Mouse (Mus musculus) layer of hippocampus, adult 2 months (tissue): ENCODE data around the gene Dock7. TPM values are rescaled to one million over a fixed set of nuclear protein-coding genes. Genes with fewer than 3 reads are reported as not detected.
A peak's percentile ranks its signal among the peaks of the same experiment; 100 is the strongest.

Experiments used
- DNase-seq, 2 experiments: peaks; one replicate each; pipeline ENCODE4 v3.0.0; 2022; ENCODE audit warnings: low spot score in 2 of 2
- H3K27ac ChIP-seq: fragments of 200-600 bp; 2 replicates; pipeline ENCODE4 v1.8.1; 2022
- H3K4me3 ChIP-seq: fragments of 200-600 bp; 2 replicates; pipeline ENCODE4 v1.8.1; 2022; ENCODE audit warnings: mild to moderate bottlenecking
- CTCF ChIP-seq: fragments of 200-600 bp; conservative IDR thresholded peaks from 2 replicates; pipeline ENCODE4 v1.8.1; 2022; ENCODE audit warnings: antibody characterized with exemption, mild to moderate bottlenecking, moderate library complexity
- long read RNA-seq, 2 experiments: library from polyadenylated mRNA; stranded (forward); transcript quantifications; one replicate each; pipeline ENCODE4 v2.0.0; 2021; ENCODE audit warnings: borderline mapping rate in 2 of 2
- total RNA-seq, 2 experiments: library from RNA; stranded (reverse); gene quantifications; 2 replicates each; pipeline ENCODE4 v1.2.3; 2021

Dock7 gene
- total RNA-seq, result 10 to 100 TPM; 31.2 to 39.7 TPM
- long read RNA-seq, experiment 1, partial matches to known transcripts, result 0 of 1 reads
- long read RNA-seq, experiment 1, other reads (novel, unspliced or antisense), result 1 of 1 reads
- long read RNA-seq, experiment 2, full-length matches to known transcripts, result 1 of 3 reads
- long read RNA-seq, experiment 2, partial matches to known transcripts, result 2 of 3 reads
- long read RNA-seq, experiment 2, other reads (novel, unspliced or antisense), result 0 of 3 reads

DNA sequence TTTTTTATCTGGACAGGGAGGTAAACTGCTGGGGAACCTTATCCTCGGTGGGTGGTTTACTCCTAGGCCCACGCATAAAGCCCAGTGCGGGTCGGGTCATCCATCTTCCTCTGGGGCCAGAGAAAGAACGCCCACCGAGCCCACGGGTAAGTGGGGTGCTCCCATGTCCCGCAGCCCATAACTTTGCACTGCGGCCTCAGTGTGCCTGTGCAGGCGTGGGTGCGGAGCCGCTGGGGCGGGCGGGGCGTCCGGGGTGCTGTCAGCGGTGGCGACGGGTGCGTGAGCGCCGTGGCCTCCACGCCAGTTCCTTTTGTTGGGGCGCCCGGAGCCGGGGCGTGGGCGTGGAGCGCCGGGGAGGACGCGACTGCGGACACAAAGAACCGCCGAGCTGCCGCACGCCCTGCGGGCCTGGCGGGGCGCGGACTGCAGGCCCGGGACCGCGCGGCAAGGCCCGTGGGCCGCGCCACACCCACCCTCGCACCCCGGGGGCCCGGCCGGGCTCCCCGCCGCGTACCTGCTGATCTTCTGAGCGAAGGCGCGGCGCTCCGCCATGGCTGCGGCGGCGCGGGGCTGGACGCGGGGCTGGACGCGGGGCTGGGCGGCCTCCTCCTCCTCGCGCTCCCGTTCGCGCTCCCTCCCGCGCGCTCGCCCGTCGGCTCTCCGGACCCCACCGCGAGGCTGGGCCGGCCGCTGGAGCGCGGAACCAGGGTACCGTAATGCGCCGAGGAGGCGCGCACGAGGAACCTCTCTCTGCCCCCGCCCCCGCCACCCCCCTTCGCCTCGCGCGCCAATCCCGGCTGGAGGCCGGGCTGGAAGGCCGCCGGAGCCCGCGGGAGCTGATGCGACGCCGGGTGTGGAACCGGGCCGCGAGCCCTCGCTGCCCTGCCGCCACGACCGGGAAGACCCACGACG, at the start of gene Dock7:
TSS of gene Dock7 (minus strand) at position 705 of the 912 bp plus-strand sequence.
- DNase-seq, result peak; percentile 53 to 80
- H3K4me3 ChIP-seq, result peak within 1 kb of the TSS; percentile 78
- no peak for TF ChIP-seq CTCF
- peak within 1 kb of the TSS; percentile 95 for H3K27ac ChIP-seq

DNA sequence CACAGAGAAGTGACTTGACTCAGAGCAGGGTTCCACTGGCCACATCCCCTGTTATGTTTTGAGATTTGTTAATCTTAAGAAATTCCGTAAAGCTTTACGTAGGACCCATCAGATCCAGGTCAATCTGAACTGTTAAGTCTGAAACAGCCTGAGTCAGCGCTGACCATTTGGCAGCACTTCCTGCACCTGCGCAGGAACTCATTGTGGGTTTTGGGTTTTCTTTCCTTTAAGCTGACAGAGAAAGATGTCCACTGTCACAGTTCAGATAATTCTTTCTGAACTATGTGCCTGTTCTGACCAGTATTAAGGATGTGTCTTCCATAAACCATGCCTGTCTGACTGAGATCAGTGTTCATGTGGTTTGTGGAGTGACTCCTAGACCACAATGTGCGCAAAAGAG, 48.2 kb upstream of the Dock7 start:
- no peak for TF ChIP-seq CTCF

DNA sequence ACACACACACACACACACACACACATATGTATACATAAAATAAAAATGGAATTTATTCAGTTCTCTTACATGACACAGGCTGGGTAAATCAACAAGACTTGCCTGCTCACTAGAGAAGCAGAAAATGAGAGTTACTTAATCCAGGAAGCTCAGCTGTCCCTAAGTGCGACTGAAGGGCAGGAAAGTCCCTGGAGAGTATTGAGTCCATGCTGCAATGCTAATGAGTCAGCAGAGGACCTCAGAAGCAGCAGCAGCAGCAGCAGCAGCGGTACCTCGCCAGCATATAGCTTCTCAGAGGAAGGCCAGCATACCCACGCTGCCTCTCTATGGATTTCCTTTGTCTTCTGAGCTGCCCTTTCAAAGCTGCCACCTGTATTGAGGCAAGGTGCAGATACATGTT, 42.8 kb upstream of the Dock7 start:
- H3K27ac ChIP-seq, result no peak overlapping the region
- no peak overlapping the region for H3K4me3 ChIP-seq
- no peak for DNase-seq
- TF ChIP-seq CTCF, result no peak

More for the DNA sequence above, 48.2 kb upstream of the Dock7 start:
- no peak overlapping the region for H3K4me3 ChIP-seq
- H3K27ac ChIP-seq, result no peak overlapping the region
- DNase-seq, result no peak

DNA sequence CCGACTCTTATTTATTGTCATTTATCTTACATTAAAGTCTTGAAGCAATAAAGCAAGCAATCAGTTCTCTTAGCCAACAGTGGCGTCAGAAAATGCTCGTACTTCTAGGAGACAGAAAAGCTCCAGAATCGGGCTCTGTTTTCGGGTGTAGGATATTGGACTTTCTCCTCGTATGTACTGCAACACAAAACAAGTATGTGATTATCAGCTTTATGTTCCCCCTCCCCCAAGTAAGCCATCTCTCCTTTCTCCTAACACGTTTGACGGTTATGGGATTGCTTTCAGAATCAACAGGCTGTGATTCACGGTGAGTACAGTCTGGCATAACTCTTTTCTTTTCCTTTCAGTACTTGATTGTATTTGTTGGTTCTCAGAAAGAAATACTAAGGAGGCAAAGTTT, 42.3 kb upstream of the Dock7 start:
- TF ChIP-seq CTCF, result no peak
- Histone ChIP-seq H3K27ac (no peak overlapping the region), H3K4me3 (no peak overlapping the region)
- DNase-seq, result no peak

DNA sequence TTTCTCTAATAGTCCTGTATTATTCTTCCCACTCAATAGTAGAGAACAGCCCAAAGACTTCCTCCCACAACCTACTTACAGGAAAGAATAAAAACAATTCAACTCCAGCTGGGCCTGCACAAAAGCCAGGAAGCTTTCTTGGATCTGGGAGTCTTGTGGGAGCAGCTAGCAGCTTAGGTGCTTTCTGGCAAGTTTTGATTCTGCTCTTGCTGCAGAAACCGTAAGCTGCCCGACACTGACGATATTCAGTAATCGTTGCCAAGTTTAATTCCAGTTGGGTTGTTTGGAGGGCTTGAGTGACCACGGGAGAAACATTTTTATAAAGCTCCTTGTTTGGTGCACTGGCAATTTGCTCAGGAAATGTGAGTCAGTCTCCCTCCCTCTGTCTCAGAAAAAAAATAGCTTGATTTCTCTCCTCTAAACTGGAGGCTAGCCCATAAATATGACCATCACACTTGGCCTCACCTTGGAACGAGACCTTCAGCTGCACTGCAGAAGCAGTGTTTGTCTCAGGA, 40.8 kb upstream of the Dock7 start:
- no peak for DNase-seq

DNA sequence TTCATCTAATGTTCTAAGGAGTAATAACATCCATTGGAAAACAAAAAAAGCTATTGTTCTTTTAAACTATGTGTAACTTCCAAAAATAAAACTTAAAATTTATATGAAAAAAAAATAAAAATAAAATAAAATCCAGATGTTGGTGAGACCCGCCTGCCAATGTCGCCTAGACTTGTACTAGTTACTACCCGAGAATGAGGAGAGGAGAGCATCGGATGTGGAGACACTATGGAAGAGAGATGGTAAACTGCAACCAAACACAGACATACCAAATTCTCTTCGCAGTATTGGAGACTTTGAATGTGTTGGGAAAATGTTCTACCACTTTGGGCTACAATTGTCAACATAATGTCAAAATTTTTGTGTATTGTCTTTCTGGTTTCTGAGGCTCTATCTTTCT, 40.2 kb upstream of the Dock7 start:
- DNase-seq, result no peak
- Histone ChIP-seq H3K27ac (no peak overlapping the region), H3K4me3 (no peak overlapping the region)
- no peak for TF ChIP-seq CTCF

More for the DNA sequence above, 40.8 kb upstream of the Dock7 start:
- Histone ChIP-seq H3K4me3 (no peak overlapping the region), H3K27ac (no peak overlapping the region)
- no peak for TF ChIP-seq CTCF

DNA sequence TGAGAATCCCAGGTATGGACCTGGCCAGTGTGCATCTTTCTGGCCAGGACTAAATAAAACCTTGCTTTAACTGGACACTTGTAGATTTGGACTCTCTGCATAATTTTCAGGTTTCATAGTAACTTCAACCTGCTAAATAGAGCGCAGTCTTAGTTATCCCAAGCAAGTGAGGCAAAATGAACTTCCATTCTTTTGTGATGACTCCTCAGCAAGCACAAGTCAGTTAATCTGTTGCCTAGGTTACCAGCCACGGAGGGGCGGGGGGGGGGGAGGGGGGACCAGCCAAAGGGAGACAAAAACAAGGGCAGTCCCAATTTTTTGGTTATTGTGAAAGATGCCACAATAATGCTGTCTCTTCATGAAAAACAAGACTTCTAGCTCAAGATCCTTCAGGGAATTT, 39.7 kb upstream of the Dock7 start:
- no peak for TF ChIP-seq CTCF
- no peak overlapping the region for H3K4me3 ChIP-seq
- no peak overlapping the region for H3K27ac ChIP-seq
- DNase-seq, result no peak

DNA sequence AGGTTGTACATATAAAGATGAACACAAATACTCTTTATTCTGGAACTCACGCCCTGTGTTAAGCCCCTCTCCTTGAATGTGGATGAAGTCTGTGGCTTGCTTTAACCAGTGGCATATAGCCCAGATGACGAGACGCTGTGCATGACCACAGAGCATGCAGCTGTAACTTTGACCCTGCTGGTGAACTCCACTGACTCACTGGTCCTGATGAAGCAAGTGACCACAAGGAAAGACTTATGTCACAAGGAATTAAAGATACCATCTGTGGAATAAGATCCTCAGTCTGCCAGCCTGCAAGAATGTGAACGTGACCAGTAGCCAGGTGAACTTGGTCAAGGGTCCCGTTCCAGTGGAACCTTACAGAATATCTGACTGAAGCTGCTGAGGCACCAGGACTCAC, 37.8 kb upstream of the Dock7 start:
- Histone ChIP-seq H3K27ac (no peak overlapping the region), H3K4me3 (no peak overlapping the region)
- no peak for TF ChIP-seq CTCF
- no peak for DNase-seq

DNA sequence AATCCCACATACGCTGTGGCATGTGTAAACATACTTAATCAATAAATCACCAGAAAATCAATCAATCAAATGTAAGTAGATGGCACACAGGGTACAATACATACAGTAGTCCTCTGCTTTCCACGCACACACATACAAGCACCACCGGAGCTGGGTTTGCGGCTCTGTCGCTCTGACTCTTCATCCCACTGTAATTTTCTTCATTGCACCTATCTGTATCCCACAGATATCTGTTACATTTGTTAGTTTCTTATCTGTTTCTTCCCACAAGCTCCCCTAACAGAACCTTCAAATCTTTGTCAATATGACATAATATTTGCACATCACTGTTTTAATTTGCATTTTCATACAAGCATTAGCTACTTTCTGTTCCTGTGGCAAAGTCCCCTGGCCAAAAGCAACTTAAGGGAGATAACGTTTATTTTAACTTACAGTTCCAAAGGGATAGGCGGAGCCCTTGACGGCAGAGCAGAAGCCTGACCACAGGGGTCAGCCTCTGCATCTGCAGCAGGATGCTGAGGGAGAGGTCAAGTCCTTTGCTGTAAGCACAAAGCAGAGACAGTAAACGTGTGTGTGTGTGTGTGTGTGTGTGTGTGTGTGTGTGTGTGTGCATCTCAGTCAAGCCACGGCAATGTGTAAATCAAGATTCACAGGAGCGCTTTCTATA, 36.1 kb upstream of the Dock7 start:
- no peak for TF ChIP-seq CTCF
- Histone ChIP-seq H3K4me3 (no peak overlapping the region), H3K27ac (no peak overlapping the region)
- DNase-seq, result no peak

DNA sequence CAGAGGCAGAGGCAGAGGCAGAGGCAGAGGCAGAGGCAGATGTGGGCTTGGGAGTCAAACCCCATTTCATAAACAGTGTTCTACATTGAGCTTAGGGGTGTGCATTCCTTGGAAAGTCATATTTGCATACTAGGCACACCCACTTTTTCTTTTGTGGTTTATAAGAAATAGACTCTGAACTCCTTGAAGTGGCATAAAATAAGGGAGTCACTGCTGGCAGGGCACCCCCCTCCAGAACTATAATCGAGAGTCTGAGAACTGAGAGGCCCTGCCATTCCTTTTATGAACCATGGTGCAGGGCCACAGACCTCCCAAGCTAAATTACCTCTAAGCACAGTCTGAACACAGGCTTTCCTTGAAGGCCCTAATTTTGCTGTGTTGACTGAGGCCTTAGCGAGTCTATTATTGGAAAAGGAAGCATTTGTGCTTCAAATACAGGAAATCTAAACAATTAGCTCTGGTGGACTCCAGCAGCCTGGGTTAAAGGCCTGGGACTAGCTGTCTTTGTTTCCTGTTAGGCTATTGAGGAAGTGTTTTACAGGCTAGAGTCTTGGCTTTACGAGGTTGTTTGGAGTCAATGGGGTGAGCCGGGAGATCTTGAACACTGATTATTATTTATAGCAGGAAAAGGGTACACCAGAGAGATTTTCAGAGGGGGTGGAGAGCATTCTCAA, 31.3 kb upstream of the Dock7 start:
- no peak for DNase-seq
- no peak overlapping the region for H3K4me3 ChIP-seq
- no peak overlapping the region for H3K27ac ChIP-seq
- no peak for TF ChIP-seq CTCF

DNA sequence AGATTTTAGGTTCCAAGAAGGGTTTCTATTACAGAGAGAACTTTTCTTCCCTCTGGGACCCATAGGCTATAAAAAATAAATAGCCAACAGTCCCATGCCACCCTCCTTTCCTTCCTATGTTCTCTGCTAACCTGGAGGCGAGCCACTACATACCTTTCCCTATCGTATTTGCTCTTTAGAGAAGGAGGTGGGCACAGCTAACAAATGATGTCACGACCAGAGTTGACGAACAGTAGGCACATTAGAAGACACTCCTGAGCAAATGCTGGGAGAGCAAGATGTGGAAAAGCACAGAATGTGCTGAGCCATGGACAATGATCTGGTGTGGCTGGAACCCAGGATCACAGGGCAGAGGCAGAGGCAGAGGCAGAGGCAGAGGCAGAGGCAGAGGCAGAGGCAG, 30.7 kb upstream of the Dock7 start:
- TF ChIP-seq CTCF, result no peak
- Histone ChIP-seq H3K27ac (no peak overlapping the region), H3K4me3 (no peak overlapping the region)
- DNase-seq, result no peak

DNA sequence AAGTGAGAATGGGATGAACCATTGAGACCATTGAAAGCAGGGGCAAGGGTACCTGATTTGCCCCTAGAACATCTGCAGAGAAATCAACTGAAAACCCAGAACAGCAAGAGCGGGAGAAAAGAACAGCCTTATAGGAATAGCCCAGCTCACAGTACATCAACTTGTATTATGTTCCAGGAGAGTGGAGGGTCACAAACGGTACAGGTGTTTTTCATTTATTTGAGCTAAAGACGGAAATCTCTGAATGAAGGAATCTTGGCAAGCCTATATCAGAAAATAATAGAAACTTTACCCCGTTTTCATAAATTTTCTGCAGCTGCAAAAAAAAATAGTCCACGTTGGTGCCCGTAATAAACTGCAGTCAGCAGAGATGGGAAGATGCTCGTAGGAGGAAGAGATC, 22.6 kb upstream of the Dock7 start:
- no peak for DNase-seq
- Histone ChIP-seq H3K4me3 (no peak overlapping the region), H3K27ac (no peak overlapping the region)
- no peak for TF ChIP-seq CTCF
